8 mouse cellular contexts compared by ENCODE assay signal in genomic region chr12:21543153-21543894, GRCm38 (mm10).
DNase-seq lines count a peak whose midpoint lies in the region; ATAC-seq lines count a peak whose summit lies in the region.
"Not testable (repeated sequence)": the region's sequence is repeated elsewhere in the genome, so short reads cannot be mapped to it uniquely, and the experiment has no call there.

No protein-coding gene starts in this region.

- DNase-seq in adrenal gland, adult (ENCODE audit: inconsistent age in 2 of 2, low spot score in 1 of 2) = peak; percentile 82 to 93
- peak; percentile 35 for DNase-seq in embryo, embryonic 10 days (ENCODE audit: low spot score)
- DNase-seq in gastrocnemius, postnatal 14 days = peak; percentile 77
- peak; percentile 28 to 75 for DNase-seq in left cerebral cortex, postnatal 10 days (ENCODE audit: extremely low spot score in 1 of 2, low spot score in 2 of 2)
- peak; percentile 64 to 65 for DNase-seq in right cerebral cortex, adult 2 months (ENCODE audit: low spot score in 2 of 2)
- DNase-seq in urinary bladder, adult 2 months (ENCODE audit: low spot score) = peak; percentile 58

- intact Hi-C loops in gastrocnemius, postnatal 14 days (cut with DNase I; ENCODE audit: low total_unique reads); left cerebral cortex, postnatal 10 days (cut with DNase I): not testable (repeated sequence)

- not testable (repeated sequence) for H3K27me3 ChIP-seq in megakaryocyte, embryonic 14.5 days (replicated peaks)

- not testable (repeated sequence) for H3K4me1 ChIP-seq in megakaryocyte, embryonic 14.5 days

- not testable (repeated sequence) for H3K9me3 ChIP-seq in megakaryocyte, embryonic 14.5 days

- H3K36me3 ChIP-seq in megakaryocyte, embryonic 14.5 days (replicated peaks; ENCODE audit: low read length) = not testable (repeated sequence)

- H3K4me3 ChIP-seq in megakaryocyte, embryonic 14.5 days (replicated peaks) = peak overlapping the region; percentile 93

- ATAC-seq in inflammation-experienced regulatory T-cells, adult 6 months = peak; percentile 93

Comparison
In these comparisons a context has a peak if more than half of its experiments do, and no peak if none do; other contexts are left out.
1. Peak in every context shown above with its lines: DNase-seq, ATAC-seq and H3K4me3 ChIP-seq.
2. DNase-seq: peak in every context shown above with its lines; median percentile 88 in adrenal gland, adult; 77 in gastrocnemius, postnatal 14 days; 64 in right cerebral cortex, adult 2 months; 58 in urinary bladder, adult 2 months; 52 in left cerebral cortex, postnatal 10 days; 35 in embryo, embryonic 10 days.